Mouse (Mus musculus): ENCODE measurements around the gene Cdh23. TPM values are rescaled to one million over a fixed set of nuclear protein-coding genes. Genes with fewer than 3 reads are reported as not detected.

Gene Cdh23
- polyA plus RNA-seq, 1 experiment from 2014 or later = 0.87 TPM

GRCm38 (mm10) chr10:60284676-60285111, 411.6 kb downstream of the Cdh23 start:
- DNase-seq (ENCODE audit: low spot score) (no peak), ATAC-seq (replicated peaks; ENCODE audit: insufficient number of reproducible peaks, low FRiP score, low TSS enrichment, low read depth) (no peak)
- Histone ChIP-seq H3K27me3 (ENCODE audit: control insufficient read depth, insufficient read depth, low read length) (no peaks in the 10 kb centered on the region), H3K4me2 (ENCODE audit: low read depth, low read length) (no peak overlapping the region), H3K27ac (replicated peaks; ENCODE audit: low read depth, low read length) (0 out of 2 replicates have a peak overlapping the region, but pooled peaks have one; percentile 3), H3K9ac (replicated peaks; ENCODE audit: low read length) (no peak overlapping the region; the same call in 1 of the 2 replicates), H3K36me3 (replicated peaks; ENCODE audit: control insufficient read depth, insufficient read depth, low read depth, low read length) (no peaks in the 10 kb centered on the region), H3K9me3 (replicated peaks; ENCODE audit: control insufficient read depth, low read length) (no peaks in the 10 kb centered on the region), H3K4me3 (ENCODE audit: low read depth, low read length) (no peak overlapping the region), H3K4me1 (ENCODE audit: control insufficient read depth, insufficient read depth, low read length) (peaks cover 15% of the 10 kb centered on the region)
- 64% methylated on average over 8 of the region's 8 CpGs for WGBS

GRCm38 (mm10) chr10:60284248-60284647, 412.0 kb downstream of the Cdh23 start:
- Histone ChIP-seq H3K4me2 (ENCODE audit: low read depth, low read length) (no peak overlapping the region), H3K4me3 (ENCODE audit: low read depth, low read length) (no peak overlapping the region), H3K9ac (replicated peaks; ENCODE audit: low read length) (no peak overlapping the region; the same call in 1 of the 2 replicates), H3K36me3 (replicated peaks; ENCODE audit: control insufficient read depth, insufficient read depth, low read depth, low read length) (no peaks in the 10 kb centered on the region), H3K27ac (replicated peaks; ENCODE audit: low read depth, low read length) (no peak overlapping the region), H3K9me3 (replicated peaks; ENCODE audit: control insufficient read depth, low read length) (no peaks in the 10 kb centered on the region), H3K27me3 (ENCODE audit: control insufficient read depth, insufficient read depth, low read length) (no peaks in the 10 kb centered on the region), H3K4me1 (ENCODE audit: control insufficient read depth, insufficient read depth, low read length) (peaks cover 15% of the 10 kb centered on the region)
- 78% methylated on average over 6 of the region's 6 CpGs for WGBS
- DNase-seq (ENCODE audit: low spot score) = no peak
- ATAC-seq (replicated peaks; ENCODE audit: insufficient number of reproducible peaks, low FRiP score, low TSS enrichment, low read depth) = no peak

GRCm38 (mm10) chr10:60282116-60283014, 413.9 kb downstream of the Cdh23 start:
- H3K4me3 ChIP-seq (ENCODE audit: low read depth, low read length) = no peak overlapping the region
- no peak overlapping the region for H3K27ac ChIP-seq (replicated peaks; ENCODE audit: low read depth, low read length)
- H3K4me1 ChIP-seq (ENCODE audit: control insufficient read depth, insufficient read depth, low read length) = peaks cover 15% of the 10 kb centered on the region
- ATAC-seq (replicated peaks; ENCODE audit: insufficient number of reproducible peaks, low FRiP score, low TSS enrichment, low read depth) (no peak), DNase-seq (ENCODE audit: low spot score) (no peak)
- H3K9me3 ChIP-seq (replicated peaks; ENCODE audit: control insufficient read depth, low read length) = no peaks in the 10 kb centered on the region
- H3K36me3 ChIP-seq (replicated peaks; ENCODE audit: control insufficient read depth, insufficient read depth, low read depth, low read length) = no peaks in the 10 kb centered on the region
- 79% methylated on average over 10 of the region's 10 CpGs for WGBS
- H3K9ac ChIP-seq (replicated peaks; ENCODE audit: low read length) = no peak overlapping the region
- H3K4me2 ChIP-seq (ENCODE audit: low read depth, low read length) = no peak overlapping the region
- H3K27me3 ChIP-seq (ENCODE audit: control insufficient read depth, insufficient read depth, low read length) = no peaks in the 10 kb centered on the region

- Histone ChIP-seq H3K27ac (replicated peaks; ENCODE audit: low read depth, low read length) (no peak overlapping the region), H3K4me1 (ENCODE audit: control insufficient read depth, insufficient read depth, low read length) (peaks cover 15% of the 10 kb centered on the region), H3K9me3 (replicated peaks; ENCODE audit: control insufficient read depth, low read length) (no peaks in the 10 kb centered on the region), H3K36me3 (replicated peaks; ENCODE audit: control insufficient read depth, insufficient read depth, low read depth, low read length) (no peaks in the 10 kb centered on the region), H3K27me3 (ENCODE audit: control insufficient read depth, insufficient read depth, low read length) (no peaks in the 10 kb centered on the region), H3K9ac (replicated peaks; ENCODE audit: low read length) (no peak overlapping the region), H3K4me2 (ENCODE audit: low read depth, low read length) (no peak overlapping the region), H3K4me3 (ENCODE audit: low read depth, low read length) (no peak overlapping the region)
- no peak for ATAC-seq (replicated peaks; ENCODE audit: insufficient number of reproducible peaks, low FRiP score, low TSS enrichment, low read depth)
- no peak for DNase-seq (ENCODE audit: low spot score)
- WGBS = 88% methylated on average over 9 of the region's 9 CpGs
These were observed 414.7 kb downstream of the Cdh23 start for GRCm38 (mm10) chr10:60281571-60282050.

GRCm38 (mm10) chr10:60280353-60280752, 415.9 kb downstream of the Cdh23 start:
- Histone ChIP-seq H3K27ac (replicated peaks; ENCODE audit: low read depth, low read length) (no peak overlapping the region), H3K4me2 (ENCODE audit: low read depth, low read length) (no peak overlapping the region), H3K27me3 (ENCODE audit: control insufficient read depth, insufficient read depth, low read length) (no peaks in the 10 kb centered on the region), H3K4me1 (ENCODE audit: control insufficient read depth, insufficient read depth, low read length) (peaks cover 10% of the 10 kb centered on the region), H3K4me3 (ENCODE audit: low read depth, low read length) (no peak overlapping the region), H3K9ac (replicated peaks; ENCODE audit: low read length) (no peak overlapping the region), H3K9me3 (replicated peaks; ENCODE audit: control insufficient read depth, low read length) (no peaks in the 10 kb centered on the region), H3K36me3 (replicated peaks; ENCODE audit: control insufficient read depth, insufficient read depth, low read depth, low read length) (no peaks in the 10 kb centered on the region)
- 91% methylated on average over 6 of the region's 6 CpGs for WGBS
- ATAC-seq (replicated peaks; ENCODE audit: insufficient number of reproducible peaks, low FRiP score, low TSS enrichment, low read depth) = no peak
- DNase-seq (ENCODE audit: low spot score) = no peak

GRCm38 (mm10) chr10:60279941-60280301, 416.4 kb downstream of the Cdh23 start:
- 91% methylated on average over 9 of the region's 9 CpGs for WGBS
- H3K4me3 ChIP-seq (ENCODE audit: low read depth, low read length) = no peak overlapping the region

GRCm38 (mm10) chr10:60279290-60279940, 416.9 kb downstream of the Cdh23 start:
- Histone ChIP-seq H3K9ac (replicated peaks; ENCODE audit: low read length) (peak overlapping the region; percentile 9; the same call in 1 of the 2 replicates), H3K4me1 (ENCODE audit: control insufficient read depth, insufficient read depth, low read length) (peaks cover 2% of the 10 kb centered on the region), H3K36me3 (replicated peaks; ENCODE audit: control insufficient read depth, insufficient read depth, low read depth, low read length) (no peaks in the 10 kb centered on the region), H3K9me3 (replicated peaks; ENCODE audit: control insufficient read depth, low read length) (no peaks in the 10 kb centered on the region), H3K27me3 (ENCODE audit: control insufficient read depth, insufficient read depth, low read length) (no peaks in the 10 kb centered on the region), H3K27ac (replicated peaks; ENCODE audit: low read depth, low read length) (no peak overlapping the region), H3K4me3 (ENCODE audit: low read depth, low read length) (no peak overlapping the region), H3K4me2 (ENCODE audit: low read depth, low read length) (no peak overlapping the region)
- ATAC-seq (replicated peaks; ENCODE audit: insufficient number of reproducible peaks, low FRiP score, low TSS enrichment, low read depth) (no peak), DNase-seq (ENCODE audit: low spot score) (no peak)
- WGBS = 79% methylated on average over 8 of the region's 8 CpGs

More at GRCm38 (mm10) chr10:60279941-60280301, 416.4 kb downstream of the Cdh23 start:
- Histone ChIP-seq H3K27ac (replicated peaks; ENCODE audit: low read depth, low read length) (no peak overlapping the region), H3K36me3 (replicated peaks; ENCODE audit: control insufficient read depth, insufficient read depth, low read depth, low read length) (no peaks in the 10 kb centered on the region), H3K9me3 (replicated peaks; ENCODE audit: control insufficient read depth, low read length) (no peaks in the 10 kb centered on the region), H3K4me1 (ENCODE audit: control insufficient read depth, insufficient read depth, low read length) (peaks cover 6% of the 10 kb centered on the region), H3K9ac (replicated peaks; ENCODE audit: low read length) (no peak overlapping the region), H3K27me3 (ENCODE audit: control insufficient read depth, insufficient read depth, low read length) (no peaks in the 10 kb centered on the region), H3K4me2 (ENCODE audit: low read depth, low read length) (no peak overlapping the region)
- DNase-seq (ENCODE audit: low spot score) (no peak), ATAC-seq (replicated peaks; ENCODE audit: insufficient number of reproducible peaks, low FRiP score, low TSS enrichment, low read depth) (no peak)

GRCm38 (mm10) chr10:60278786-60279185, 417.5 kb downstream of the Cdh23 start:
- Histone ChIP-seq H3K9me3 (replicated peaks; ENCODE audit: control insufficient read depth, low read length) (no peaks in the 10 kb centered on the region), H3K27ac (replicated peaks; ENCODE audit: low read depth, low read length) (no peak overlapping the region), H3K27me3 (ENCODE audit: control insufficient read depth, insufficient read depth, low read length) (no peaks in the 10 kb centered on the region), H3K36me3 (replicated peaks; ENCODE audit: control insufficient read depth, insufficient read depth, low read depth, low read length) (no peaks in the 10 kb centered on the region), H3K4me2 (ENCODE audit: low read depth, low read length) (no peak overlapping the region), H3K9ac (replicated peaks; ENCODE audit: low read length) (no peak overlapping the region; the same call in 1 of the 2 replicates), H3K4me1 (ENCODE audit: control insufficient read depth, insufficient read depth, low read length) (no peaks in the 10 kb centered on the region; the same call in 1 of the 2 replicates), H3K4me3 (ENCODE audit: low read depth, low read length) (no peak overlapping the region; the same call in 1 of the 2 replicates)
- WGBS = 91% methylated on average over 3 of the region's 3 CpGs
- no peak for ATAC-seq (replicated peaks; ENCODE audit: insufficient number of reproducible peaks, low FRiP score, low TSS enrichment, low read depth)
- no peak for DNase-seq (ENCODE audit: low spot score)
